Mouse (Mus musculus) urinary bladder, postnatal 14 days (tissue): ENCODE results near the gene Cdk7.
A peak's percentile ranks its signal among the peaks of the same experiment; 100 is the strongest.

ENCODE experiments used
- DNase-seq: peaks from one replicate; pipeline ENCODE4 v3.0.0; 2021; ENCODE audit warnings: low spot score

Gene Cdk7

DNA sequence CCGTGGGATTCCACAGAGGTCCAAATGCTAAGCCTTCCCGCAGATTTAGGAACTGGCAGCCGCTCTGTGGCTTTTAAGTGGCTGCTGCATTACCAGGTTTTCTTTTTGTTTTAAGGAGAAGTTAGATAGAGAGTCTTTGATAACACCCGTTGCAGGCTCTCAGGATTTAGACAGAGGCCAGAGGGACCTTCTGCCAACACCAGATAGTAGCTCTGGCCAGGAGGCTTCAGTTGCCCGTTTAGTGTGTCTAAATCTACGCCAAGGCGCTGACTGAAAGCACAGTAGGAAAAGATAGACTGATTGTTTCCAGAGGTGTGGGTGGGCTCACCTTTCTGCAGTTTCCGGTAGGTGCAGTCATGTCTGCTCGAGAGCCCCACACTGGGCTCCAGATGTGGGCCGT is 5.5 kb downstream of the Cdk7 start:
- DNase-seq = no peak

GRCm38 (mm10) chr13:100724051-100724754 is 6.5 kb downstream of the Cdk7 start:
- DNase-seq = peak; percentile 11

DNA sequence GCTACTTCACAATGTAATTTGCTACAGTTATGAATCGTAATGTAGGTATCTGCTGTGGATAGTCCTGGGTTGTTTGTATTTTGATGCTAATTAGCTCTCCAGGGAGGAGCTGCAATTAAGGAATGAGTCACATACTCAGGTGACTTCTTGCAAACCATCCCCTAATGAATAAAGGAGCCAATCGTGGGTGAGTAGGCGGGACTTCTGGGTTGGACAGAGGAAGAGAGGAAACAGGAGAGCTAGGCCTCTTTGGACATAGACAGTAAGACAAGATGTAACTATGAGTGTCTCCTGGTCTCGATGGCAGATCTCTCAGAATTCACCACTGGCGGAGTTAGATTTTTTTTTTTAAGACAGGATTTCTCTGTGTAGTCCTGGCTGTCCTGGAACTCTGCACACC is 9.1 kb downstream of the Cdk7 start:
- DNase-seq = no peak

DNA sequence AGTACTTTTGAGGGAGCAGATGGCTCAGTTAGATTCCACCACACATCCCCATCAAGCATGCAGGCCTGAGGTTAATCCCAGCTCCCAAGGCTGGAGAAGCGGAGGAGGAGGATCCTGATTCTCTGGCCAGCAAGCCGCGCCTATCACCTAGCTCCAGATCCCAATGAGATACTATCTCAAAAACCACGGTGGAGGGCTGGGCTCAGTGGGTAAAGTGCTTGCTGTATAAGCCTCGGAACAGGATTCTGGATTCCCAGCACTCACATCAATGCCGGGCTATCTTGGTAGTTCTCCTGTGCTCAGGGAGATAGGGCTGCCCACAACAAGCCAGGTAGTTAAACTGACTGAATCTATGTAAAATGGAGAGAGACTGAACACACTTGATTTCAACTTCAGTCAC is 15.3 kb downstream of the Cdk7 start:
- no peak for DNase-seq

GRCm38 (mm10) chr13:100706206-100706605 is 24.5 kb downstream of the Cdk7 start:
- DNase-seq = no peak

DNA sequence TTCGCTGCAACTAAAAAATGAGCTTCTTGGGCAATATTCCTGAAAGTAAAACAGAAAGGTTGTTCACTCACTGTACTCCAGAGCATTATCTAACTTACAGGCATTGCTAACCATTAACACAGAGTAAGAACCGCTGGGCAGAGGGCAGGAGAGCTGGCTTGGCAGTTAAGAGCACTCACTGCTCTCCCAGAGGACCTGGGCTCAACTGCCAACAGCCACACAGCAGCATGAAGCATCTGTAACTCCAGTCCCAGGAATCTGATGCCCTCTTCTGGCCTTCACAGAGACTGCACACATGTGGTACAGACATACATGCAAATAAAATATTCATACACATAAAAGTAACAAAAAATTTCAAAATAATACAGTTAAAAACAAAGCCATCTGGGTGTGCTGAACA is 27.3 kb downstream of the Cdk7 start:
- no peak for DNase-seq

DNA sequence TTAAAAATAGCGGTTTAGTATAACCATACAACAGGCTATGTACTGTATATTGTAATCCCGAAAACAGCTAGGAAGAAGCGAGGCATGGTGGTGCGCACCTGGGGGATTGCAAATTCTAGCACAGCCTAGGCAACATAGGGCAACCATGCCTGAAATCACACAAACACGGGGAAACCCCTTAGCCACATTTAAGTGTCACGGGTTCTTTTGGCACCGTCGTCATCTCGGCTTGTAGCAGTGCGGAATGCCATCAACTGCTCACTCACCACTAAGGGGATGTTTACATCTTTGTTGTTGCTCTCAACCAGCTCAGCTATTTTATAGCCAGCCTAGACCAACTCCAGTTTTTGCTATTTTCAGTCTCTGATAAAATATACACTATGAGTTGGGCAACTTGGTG is 31.9 kb downstream of the Cdk7 start:
- DNase-seq = no peak

DNA sequence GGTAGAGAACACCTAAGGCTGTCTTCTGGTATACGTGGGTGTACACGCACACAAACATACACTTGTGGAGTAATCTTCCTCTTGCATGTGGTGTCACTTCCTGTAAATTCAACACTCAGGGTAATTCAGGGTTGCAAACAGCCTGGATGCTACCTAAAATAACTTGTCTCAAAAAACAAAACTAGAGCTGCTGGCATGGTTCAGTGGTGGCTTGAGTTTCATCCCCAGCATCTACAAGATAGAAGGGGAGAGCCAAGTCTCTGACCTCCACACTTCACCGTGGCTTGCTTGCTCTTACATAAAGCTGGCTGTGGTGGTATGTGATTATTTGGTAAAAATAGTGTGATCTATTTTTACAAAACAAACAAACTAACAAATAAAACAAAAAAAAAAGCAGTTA is 33.2 kb downstream of the Cdk7 start:
- DNase-seq = no peak

DNA sequence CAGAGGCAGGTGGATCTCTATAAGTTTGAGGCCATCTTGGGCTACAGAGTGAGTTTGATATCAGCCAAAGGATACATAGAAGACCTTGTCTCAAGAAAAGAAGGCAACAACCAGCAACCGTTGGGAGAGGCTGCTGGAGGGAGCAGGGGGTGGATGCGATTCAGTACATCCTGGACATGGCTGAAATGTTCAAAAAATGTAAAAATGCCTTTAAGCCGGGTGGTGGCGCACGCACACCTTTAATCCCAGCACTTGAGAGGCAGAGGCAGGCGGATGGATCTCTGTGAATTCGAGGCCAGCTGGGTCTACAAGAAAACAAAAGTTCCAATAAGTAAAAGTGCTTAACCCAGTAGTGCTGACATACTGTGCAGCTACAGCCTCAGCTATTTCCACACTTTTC is 43.2 kb downstream of the Cdk7 start:
- DNase-seq = no peak

DNA sequence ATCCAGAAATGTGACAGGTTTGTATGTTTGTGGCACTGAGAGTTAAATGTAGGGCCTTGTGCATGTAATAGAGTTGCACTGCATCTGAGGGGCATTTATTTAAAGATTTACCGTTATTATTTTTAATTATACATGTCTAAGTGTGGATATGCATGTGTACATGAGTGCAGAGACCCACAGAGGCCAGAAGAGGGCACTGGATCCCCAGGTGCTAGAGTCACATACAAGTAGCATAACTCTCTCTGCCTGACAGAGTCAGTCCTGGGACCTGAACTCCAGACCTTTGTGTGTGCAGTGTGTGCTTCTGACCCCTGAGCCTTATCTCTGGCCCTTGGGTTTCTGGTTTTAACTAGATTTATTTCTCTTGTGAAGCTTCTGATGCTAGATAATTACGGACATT is 46.4 kb downstream of the Cdk7 start:
- DNase-seq = no peak

- DNase-seq = no peak
Observed at GRCm38 (mm10) chr13:100682837-100683236, 47.9 kb downstream of the Cdk7 start.

DNA sequence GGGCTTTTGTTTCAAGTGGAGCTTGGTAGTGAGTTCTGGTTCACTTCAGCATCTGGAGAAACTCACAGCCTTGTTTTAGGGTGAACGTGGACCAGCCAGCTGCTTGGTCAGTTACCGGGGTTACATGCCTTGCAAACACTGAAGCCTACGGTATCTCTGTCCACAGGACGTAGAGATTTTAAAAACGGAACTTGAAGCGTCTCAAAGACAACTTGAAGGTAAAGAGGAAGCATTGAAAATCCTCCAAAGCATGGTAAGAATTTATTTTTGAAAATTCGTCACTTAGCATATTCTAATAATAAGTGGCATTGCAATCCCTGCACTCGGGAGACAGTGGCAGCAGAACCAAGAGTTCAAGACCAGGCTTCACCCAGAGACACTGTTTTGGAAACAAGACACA is 49.1 kb downstream of the Cdk7 start:
- no peak for DNase-seq

DNA sequence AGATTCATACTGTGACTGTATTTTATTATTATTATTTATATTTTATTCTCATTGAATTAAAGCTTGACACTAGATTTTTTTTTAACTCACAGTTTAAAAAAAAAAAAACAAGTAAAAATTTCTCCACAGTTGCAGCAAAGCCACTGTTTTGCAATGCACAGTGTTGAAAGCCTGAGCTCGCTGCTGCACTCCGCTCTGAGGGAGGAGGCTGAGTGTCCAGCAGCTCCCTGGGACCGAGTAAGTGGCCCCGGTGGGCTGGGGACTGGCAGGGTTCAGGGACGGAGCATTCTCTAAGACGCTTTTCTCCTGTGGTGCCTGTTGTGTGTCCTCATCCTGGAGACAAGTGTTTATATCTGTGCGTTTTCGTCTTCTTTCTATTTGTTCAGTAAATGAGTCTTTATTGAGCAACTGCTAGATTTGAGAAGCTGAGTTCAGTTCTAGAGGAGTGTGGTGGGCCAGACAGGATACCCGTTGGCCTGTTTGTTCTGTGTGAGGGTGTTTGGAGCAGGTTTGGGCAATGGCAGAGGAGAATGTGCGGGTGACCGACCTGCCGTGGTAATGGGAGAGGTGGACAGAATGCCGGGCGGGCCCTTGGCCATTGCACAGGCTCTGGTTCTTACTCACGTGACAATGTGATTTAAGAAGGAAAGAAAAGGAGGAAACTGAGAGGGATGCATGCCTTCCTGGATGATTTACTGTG is 54.7 kb downstream of the Cdk7 start:
- DNase-seq = no peak

- no peak for DNase-seq
Observed at GRCm38 (mm10) chr13:100670181-100670741, 60.5 kb downstream of the Cdk7 start.

DNA sequence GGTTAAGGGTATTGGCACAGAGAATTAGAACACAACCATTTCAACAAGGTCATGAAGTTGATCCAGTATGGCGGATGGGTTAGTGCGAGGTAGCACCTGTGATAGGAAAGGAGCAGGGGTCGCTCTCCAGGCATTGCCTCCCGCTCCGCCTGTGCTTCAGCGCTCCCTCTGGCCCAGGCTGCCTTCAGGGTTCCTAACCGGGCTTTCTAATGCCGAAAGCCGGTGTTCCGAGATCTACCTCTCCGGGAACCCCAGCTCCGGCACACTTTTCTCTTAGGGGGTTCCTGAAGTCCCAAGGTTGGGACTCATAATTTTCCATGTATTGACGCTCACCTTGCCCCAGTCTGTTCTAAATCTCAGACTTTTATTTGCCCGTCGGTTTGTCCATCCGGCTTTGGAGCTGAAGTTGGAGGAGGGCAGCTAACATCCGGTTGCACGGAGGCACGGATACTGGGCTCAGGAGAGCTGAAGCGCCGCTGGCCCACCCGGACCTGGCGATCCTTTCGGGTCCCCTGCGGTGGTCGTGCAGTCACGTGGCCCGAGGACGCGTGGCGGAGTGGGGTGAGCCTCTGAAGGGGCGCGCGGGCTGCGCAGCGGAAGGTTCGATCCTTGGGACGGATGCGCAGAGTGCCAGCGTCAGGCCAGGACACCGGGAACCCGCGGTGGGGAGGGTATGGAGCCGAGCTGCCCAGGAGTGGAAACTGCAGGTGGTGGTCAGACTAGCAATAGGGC is 61.3 kb downstream of the Cdk7 start, which contains the start of gene Ccdc125:
Gene Ccdc125, plus strand, starts transcription at position 427 of the 732 bp plus-strand sequence.
- DNase-seq = peak; percentile 43

DNA sequence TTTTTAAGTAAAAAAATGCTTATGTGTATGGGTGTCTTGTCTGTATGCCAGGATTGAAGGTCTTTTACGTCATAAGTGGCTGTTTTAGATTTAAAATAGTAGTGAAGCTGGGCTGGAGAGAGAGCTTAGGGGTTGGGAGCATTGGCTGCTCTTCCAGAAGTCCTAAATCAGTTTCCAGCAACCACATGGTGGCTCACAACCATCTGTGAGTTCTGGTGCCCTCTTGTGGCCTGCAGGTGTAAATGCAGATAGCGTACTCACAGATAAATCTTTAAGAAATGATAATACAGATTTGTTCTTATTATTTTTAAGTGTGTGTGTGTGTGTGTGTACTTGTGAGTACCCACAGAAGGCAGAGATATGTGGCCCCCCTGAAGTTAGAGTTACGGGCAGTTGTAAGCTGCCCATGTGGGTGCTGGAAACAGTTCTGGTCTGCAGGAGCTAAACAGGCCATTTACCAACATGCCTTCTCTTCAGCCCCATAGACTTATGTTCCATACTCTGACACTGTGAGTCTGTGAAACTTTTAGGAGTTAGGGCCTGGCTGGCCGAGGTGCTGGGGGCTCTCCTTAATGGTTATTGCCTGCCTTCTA is 70.8 kb downstream of the Cdk7 start:
- peak; percentile 60 for DNase-seq

GRCm38 (mm10) chr13:100658091-100658490 is 72.6 kb downstream of the Cdk7 start:
- no peak for DNase-seq
